Mouse (Mus musculus) fat pad, adult 2 months (tissue): Measurements from ENCODE around the gene Prkg1.

ENCODE experiments used
- DNase-seq: peaks from one replicate; pipeline ENCODE4 v3.0.0-alpha.2; 2011; ENCODE audit warnings: low read depth, low spot score; ENCODE audit errors: extremely low read depth

The Prkg1 gene

DNA sequence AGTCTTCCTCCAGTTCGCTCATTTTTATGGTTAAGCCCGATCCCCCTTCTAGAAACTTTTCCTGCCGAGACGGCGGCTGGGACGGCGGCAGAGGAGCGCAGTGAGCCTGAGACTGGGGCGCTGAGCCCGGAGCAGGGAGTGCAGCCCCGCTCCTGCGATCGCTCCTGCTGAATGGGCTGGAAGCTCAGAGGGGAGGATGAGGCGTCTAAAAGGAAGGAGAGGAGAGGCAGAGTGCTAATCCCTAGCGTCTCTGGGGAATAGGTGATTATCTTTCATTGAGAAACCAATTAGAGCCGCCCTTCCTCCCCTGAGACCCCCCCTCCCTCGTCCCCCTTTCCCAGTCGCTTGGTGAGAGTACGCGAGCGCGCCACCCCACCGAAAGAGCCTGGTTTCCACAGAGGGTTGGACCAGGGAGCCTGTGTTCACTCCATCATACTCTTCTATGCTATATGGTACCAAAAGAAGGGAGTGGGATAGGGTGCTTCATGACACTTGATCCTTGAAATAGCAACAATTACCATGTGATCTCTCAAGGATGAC lies at the start of gene Prkg1:
TSS of gene Prkg1 (minus strand) at position 233 of the 540 bp plus-strand sequence.
- DNase-seq = no peak

- no peak for DNase-seq
Observed at GRCm38 (mm10) chr19:31813087-31813486, 48.3 kb upstream of the Prkg1 start.

GRCm38 (mm10) chr19:31811371-31811770 lies 46.5 kb upstream of the Prkg1 start:
- DNase-seq = no peak

DNA sequence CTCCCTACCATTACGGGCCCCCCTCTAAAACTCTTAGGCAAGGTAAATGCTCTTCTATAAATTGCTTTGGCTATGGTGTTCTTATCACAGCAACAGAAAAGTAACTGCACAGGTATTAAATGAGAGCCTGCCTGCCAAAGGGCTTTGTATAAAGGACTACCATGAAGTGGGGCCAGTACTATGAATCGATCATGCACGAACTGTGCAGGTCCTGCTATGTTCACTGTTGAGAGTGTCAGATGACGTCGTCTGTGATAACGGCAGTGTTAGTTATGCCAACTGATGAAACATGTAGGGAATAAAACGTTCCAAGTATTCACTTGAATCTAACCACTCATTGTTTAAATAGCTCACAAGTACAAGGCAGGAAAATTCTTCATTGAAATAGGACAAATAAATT lies 40.6 kb upstream of the Prkg1 start:
- no peak for DNase-seq

DNA sequence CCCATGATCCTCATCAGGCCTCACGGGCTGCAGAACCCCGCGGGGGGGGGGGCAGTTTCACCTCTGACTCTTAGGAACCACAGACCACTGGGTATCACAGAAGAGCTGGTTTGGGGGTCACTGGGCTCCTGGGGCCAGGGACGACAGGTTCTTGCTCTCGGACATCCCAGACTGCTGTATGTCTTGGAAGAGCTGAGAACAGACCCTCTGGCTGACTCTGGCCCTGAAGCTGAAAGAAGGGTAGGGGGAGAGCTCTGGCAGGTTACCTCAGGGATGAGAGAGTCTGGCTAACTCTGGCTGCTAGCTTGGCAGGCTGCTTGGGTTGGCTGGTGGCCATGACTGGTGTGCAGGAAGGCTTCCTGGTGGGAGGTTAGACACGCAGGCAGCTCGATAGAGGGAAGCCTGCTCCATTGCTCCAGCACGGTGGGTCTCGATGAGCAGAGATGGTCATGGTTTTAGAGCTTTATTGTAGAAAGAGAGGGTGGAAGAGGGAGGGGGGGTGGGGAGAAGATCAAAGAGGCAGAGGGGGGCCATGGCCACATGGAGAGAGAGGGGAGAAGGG lies 30.7 kb upstream of the Prkg1 start:
- DNase-seq = no peak

- DNase-seq = no peak
Observed at GRCm38 (mm10) chr19:31791724-31792123, 26.9 kb upstream of the Prkg1 start.

GRCm38 (mm10) chr19:31781521-31782018 lies 16.7 kb upstream of the Prkg1 start:
- DNase-seq = no peak

- DNase-seq = no peak
Observed at GRCm38 (mm10) chr19:31781077-31781476, 16.2 kb upstream of the Prkg1 start.

GRCm38 (mm10) chr19:31780222-31780621 lies 15.4 kb upstream of the Prkg1 start:
- DNase-seq = no peak

DNA sequence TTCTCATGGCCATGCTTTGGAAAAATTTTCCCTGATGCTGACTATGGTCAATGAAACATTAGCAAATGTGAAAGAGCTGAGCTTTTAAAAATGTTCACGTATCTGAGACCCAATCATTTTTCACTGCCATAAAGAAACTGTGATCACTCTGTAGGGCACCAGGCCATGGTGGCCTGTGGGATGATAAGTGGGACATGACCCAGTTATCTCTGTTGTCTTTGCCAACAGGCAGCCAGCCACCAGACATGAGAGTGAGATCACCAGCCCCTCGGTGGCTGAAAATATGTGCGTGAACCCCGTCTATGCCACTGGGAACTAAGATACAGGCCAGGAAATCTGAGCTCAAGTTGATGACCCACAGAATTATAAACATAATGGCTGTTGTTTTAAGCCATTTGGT lies 14.2 kb upstream of the Prkg1 start:
- no peak for DNase-seq

DNA sequence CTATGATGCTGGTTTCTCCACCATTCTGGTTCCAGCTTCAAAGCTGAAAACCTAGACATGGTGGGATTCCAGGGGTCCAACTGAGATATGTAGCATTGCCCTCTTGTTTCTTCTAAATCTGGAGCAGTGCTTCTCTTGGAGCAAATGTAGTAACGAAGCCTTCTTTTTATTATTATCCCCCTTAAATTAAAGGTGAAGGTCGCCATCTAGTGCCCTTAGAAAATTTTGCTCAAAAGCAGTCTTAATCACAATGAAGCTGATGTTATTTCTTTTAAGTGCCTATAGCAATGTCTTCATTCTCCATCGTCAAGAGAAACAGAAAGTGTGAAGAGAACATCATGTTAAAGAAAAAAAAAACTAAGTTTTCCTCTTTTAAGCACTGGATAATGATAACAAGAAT lies 2.2 kb upstream of the Prkg1 start:
- no peak for DNase-seq

DNA sequence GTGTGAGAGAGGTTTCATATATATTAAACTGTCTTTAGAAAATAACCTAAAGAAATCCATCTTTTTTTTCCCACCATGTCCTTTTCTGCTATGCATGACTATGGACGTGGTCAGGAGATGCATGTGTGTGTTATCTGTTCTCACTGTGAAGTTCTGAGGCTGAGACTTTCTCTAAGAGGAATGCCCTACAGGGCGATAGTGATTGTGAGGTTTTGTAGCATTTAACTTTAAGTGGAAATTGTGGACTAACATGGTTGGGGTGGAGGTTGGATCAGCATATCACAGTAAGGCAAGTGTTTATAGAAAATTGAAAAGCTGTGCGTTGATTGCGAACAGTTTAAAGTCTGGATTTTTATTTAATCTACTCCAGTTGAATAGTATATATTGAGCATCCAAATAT lies 618 bp upstream of the Prkg1 start:
- DNase-seq = no peak

DNA sequence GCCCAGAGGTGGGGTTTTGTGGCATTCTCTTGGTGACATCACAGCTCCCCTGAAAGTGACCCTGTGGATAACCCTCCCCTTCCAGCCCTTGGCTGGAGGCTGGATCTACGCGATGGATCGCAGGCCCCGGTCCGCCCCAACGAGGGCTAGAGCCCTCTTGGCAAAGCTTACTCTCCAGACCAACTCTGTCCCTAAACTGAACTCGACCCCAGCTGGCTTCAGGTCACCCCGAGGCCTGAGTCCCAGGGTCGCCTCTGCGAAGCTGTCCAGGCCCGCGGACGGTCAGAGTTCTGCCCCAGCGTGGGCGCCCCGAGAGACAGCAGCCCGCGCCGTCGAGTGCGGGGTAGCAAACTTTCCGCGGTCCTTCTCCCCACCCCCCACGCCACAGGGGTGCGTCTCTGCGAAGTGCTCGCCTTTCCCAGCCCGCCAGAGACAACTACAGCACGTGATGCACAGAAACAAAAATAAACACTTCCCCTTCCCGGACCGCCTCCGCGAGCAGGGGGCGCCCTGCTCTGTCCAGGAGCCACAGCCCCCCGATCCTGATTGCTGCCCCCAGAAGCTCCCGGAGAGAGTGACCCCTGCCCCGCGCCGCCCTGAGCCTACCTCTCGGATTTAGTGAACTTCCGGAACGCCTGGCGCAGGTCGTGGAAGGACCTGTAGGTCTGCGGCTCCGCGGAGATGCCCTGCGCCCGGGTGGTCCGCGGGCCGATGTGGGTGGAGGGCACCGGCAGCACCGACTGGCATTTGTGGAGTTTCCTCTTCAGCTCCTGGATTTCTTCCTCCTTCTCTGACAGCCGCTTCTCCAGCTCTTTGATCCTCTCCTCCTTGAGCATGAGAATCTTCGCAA lies 657 bp downstream of the Prkg1 start:
- DNase-seq = no peak

DNA sequence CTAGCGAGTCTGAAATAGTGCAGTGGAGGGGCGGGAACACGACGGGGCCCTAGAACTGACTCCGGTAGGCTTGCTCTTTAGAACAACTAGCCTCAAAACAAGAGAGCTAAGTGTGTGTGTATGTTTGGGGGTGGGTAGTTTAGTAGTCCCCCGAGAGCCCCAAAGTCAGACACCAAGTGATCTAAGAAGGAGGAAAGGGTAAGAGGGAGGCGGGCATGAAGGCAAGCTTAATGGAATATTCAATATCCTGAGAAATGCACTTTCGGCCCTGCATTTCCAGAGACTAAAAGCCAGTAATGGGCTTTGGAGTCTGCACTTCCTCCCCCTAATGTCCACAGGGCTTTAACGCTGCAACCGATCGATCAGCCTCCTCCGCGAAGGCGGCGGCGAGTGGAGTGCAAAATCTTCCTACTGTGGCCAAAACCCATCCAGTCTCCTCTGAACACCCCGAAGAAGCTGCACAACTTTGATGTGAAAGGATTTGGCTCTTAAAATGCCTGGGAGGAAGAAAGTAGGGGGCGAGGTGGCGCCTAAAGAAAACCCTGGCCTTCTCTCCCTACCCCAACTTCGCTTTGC lies 1.5 kb downstream of the Prkg1 start:
- DNase-seq = no peak

- no peak for DNase-seq
Observed at GRCm38 (mm10) chr19:31762411-31763245, 2.2 kb downstream of the Prkg1 start.

DNA sequence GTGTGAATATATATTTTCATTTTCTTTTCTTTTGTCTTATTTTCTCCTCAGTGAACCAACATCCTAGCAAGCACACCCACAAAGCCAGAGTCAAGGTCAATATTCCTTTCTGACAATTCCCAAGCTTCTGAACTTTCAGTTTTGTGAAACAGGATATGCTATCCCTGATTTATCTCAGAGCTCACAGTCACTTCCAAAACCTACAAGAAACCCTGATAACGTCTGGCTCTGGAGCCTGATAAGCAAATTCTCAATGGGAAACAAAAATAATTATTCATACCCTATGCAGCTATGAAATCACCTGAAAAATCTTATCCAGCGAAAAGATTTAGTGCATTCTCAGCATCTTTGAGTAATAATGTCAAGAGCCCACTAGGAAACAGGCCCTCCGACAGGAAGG lies 5.0 kb downstream of the Prkg1 start:
- DNase-seq = no peak

- no peak for DNase-seq
Observed at GRCm38 (mm10) chr19:31755929-31756792, 8.7 kb downstream of the Prkg1 start.

- DNase-seq = no peak
Observed at GRCm38 (mm10) chr19:31754642-31755287, 10.1 kb downstream of the Prkg1 start.

DNA sequence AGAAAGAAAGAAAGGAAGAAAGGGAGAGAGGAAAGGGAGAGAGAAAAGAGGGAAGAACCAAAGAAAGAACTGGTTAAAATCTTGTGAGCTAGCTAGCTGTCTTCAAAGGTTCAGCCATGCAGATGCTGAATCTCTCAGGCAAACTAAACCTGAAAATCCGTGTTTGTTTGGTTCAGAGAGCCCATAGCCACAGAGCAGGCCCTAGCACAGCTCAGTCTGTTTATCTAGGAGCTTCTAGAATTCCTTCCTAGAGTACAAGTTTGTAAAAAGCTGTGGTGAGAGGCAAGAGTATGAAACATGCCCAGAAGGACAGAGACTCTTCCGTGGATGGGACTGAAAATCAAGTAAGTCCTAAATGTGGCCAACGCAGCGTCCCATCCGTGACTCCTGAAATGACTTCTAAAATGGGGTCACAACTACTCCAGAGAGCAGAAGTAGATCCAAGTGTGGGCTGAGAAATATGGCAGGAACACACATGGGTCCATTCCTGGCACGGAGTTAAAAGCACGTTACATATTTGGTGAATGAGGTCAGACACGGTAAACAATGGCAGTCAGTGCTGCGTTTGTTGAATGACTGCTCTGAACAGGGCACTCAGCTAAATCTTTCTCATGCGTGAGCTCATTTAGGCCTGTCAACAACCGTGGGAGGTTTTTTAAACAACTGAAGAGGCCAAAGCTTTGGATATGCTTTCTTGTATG lies 13.7 kb downstream of the Prkg1 start:
- no peak for DNase-seq
